Mouse (Mus musculus): ENCODE measurements around the gene Praf2.
"Not testable (repeated sequence)": the region's sequence is repeated elsewhere in the genome, so short reads cannot be mapped to it uniquely, and the experiment has no call there.

Gene Praf2

GRCm38 (mm10) chrX:7739336-7740081, 11.3 kb downstream of the Praf2 start:
- no peak for DNase-seq (ENCODE audit: low spot score in 2 of 2)

GRCm38 (mm10) chrX:7740082-7740819, 12.0 kb downstream of the Praf2 start:
- DNase-seq (ENCODE audit: low spot score in 2 of 2): no peak

GRCm38 (mm10) chrX:7741103-7741502, 12.9 kb downstream of the Praf2 start:
- DNase-seq (ENCODE audit: low spot score in 2 of 2): no peak

GRCm38 (mm10) chrX:7743470-7743869, 15.2 kb downstream of the Praf2 start:
- DNase-seq (ENCODE audit: low spot score in 2 of 2): no peak

GRCm38 (mm10) chrX:7744940-7745339, 16.7 kb downstream of the Praf2 start:
- no peak for DNase-seq (ENCODE audit: low spot score in 2 of 2)

- DNase-seq (ENCODE audit: low spot score in 2 of 2): no peak
These were observed 17.2 kb downstream of the Praf2 start for GRCm38 (mm10) chrX:7745429-7745828.

GRCm38 (mm10) chrX:7750432-7751116, 22.3 kb downstream of the Praf2 start, which contains the start of gene Ccdc120:
Gene Ccdc120, minus strand, starts transcription at chrX:7750905.
- peak; percentile 33 to 50 for DNase-seq (ENCODE audit: low spot score in 2 of 2)

GRCm38 (mm10) chrX:7753627-7754026, 25.4 kb downstream of the Praf2 start:
- not testable (repeated sequence) for DNase-seq (ENCODE audit: low spot score in 2 of 2)

GRCm38 (mm10) chrX:7762137-7762920, 34.1 kb downstream of the Praf2 start, which contains the start of gene Tfe3:
Gene Tfe3, plus strand, starts transcription at chrX:7762560.
- DNase-seq (ENCODE audit: low spot score in 2 of 2): peak; percentile 94 to 96

GRCm38 (mm10) chrX:7762921-7763197, 34.6 kb downstream of the Praf2 start:
- no peak for DNase-seq (ENCODE audit: low spot score in 2 of 2)

GRCm38 (mm10) chrX:7763631-7764393, 35.6 kb downstream of the Praf2 start:
- peak; percentile 53 to 68 for DNase-seq (ENCODE audit: low spot score in 2 of 2)

GRCm38 (mm10) chrX:7764657-7765280, 36.5 kb downstream of the Praf2 start:
- DNase-seq (ENCODE audit: low spot score in 2 of 2): no peak

- DNase-seq (ENCODE audit: low spot score in 2 of 2): peak in 1 of 2 experiments; percentile 22
These were observed 37.0 kb downstream of the Praf2 start for GRCm38 (mm10) chrX:7765281-7765670.

- DNase-seq (ENCODE audit: low spot score in 2 of 2): peak; percentile 55 to 60
These were observed 37.5 kb downstream of the Praf2 start for GRCm38 (mm10) chrX:7765764-7766163.

- DNase-seq (ENCODE audit: low spot score in 2 of 2): no peak
These were observed 41.2 kb downstream of the Praf2 start for GRCm38 (mm10) chrX:7769302-7770017.

- DNase-seq (ENCODE audit: low spot score in 2 of 2): no peak
These were observed 44.5 kb downstream of the Praf2 start for GRCm38 (mm10) chrX:7772766-7773165.

- DNase-seq (ENCODE audit: low spot score in 2 of 2): no peak
These were observed 47.4 kb downstream of the Praf2 start for GRCm38 (mm10) chrX:7775501-7776205.

GRCm38 (mm10) chrX:7776329-7777082, 48.3 kb downstream of the Praf2 start:
- peak in 1 of 2 experiments; percentile 30 for DNase-seq (ENCODE audit: low spot score in 2 of 2)

All from heart, adult 9 months (tissue).